Mouse (Mus musculus) MEL (cell line): ENCODE measurements around the gene Lmntd2.

Experiments
- CTCF ChIP-seq, 3 experiments: IDR thresholded peaks in 2 of 3; conservative IDR thresholded peaks in 1 of 3; 2 replicates each; pipeline ENCODE4 v1.5.1; 2011 to 2012; ENCODE audit warnings: low read length in 3 of 3, low read depth in 2 of 3, mild to moderate bottlenecking in 2 of 3, improper control_type of control experiment in 1 of 3, inconsistent platforms in 1 of 3, mixed read lengths in 1 of 3, moderate library complexity in 1 of 3; ENCODE audit not compliant: control insufficient read depth in 1 of 3, insufficient read depth in 1 of 3, poor library complexity in 1 of 3, severe bottlenecking in 1 of 3
- EP300 ChIP-seq, 2 experiments: IDR thresholded peaks; 2 replicates each; pipeline ENCODE4 v1.6.1; 2011; ENCODE audit warnings: improper control_type of control experiment in 2 of 2, low read length in 2 of 2, low read depth in 1 of 2, mild to moderate bottlenecking in 1 of 2
- GABPA ChIP-seq: IDR thresholded peaks from 2 replicates; pipeline ENCODE4 v1.6.1; 2012; ENCODE audit warnings: low read depth, mild to moderate bottlenecking, inconsistent platforms, low read length, improper control_type of control experiment, moderate library complexity
- POLR2A ChIP-seq, 2 experiments: IDR thresholded peaks; 2 replicates each; pipeline ENCODE4 v1.6.1; 2011 to 2012; ENCODE audit warnings: low read length in 2 of 2, mild to moderate bottlenecking in 2 of 2, control low read depth in 1 of 2, improper control_type of control experiment in 1 of 2, low read depth in 1 of 2, moderate library complexity in 1 of 2; ENCODE audit not compliant: control insufficient read depth in 1 of 2, insufficient read depth in 1 of 2, poor library complexity in 1 of 2
- POLR2AphosphoS5 ChIP-seq: IDR thresholded peaks from 2 replicates; pipeline ENCODE4 v1.6.1; 2012; ENCODE audit warnings: low read depth, borderline replicate concordance, mild to moderate bottlenecking, inconsistent platforms, low read length, moderate library complexity, mixed read lengths
- RCOR1 ChIP-seq: IDR thresholded peaks from 2 replicates; pipeline ENCODE4 v1.6.1; 2012; ENCODE audit warnings: low read depth, mild to moderate bottlenecking, inconsistent platforms, low read length, improper control_type of control experiment

DNA sequence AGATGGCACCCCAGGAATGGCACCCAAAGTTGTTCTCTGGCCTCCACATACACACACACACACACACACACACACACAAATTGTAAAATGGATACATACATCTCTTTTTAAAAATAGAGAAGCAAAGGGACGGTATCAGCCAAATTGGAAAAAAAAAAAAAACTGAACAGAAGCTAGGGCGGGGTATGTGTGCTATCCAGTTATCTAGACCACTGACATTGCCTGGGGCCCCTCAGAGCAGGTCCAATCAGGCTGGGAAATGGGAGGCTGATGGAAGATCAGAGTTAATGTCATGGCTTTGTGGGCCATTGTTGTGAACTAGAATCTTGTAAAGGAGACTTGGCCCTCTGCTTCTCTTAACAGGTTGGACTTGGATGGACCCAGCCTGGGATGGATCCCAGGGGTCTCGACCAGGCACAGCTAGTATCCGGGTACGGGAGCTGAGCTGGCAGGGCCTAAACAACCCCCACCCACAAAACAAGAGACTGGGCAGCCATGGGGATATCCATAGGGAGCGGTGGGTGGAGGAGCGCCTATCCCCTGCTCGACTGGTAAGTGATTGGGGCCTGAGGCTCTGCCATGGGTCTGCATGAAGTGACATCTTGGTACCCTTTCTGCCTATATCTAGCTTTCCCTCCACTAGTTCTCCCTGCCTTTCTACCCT, 17.1 kb downstream of the Lmntd2 start:
- TF ChIP-seq CTCF (IDR thresholded peaks at IDR 0.05 in 2 of 3, conservative IDR thresholded peaks at IDR 0.05 in 1 of 3; ENCODE audit: control insufficient read depth in 1 of 3, insufficient read depth in 1 of 3, low read depth in 2 of 3, low read length in 3 of 3, poor library complexity in 1 of 3, severe bottlenecking in 1 of 3) (no peak), POLR2AphosphoS5 (no peak), RCOR1 (no peak), GABPA (no peak), EP300 (IDR thresholded peaks at IDR 0.05; ENCODE audit: low read depth in 1 of 2, low read length in 2 of 2) (peak in 1 of 2 experiments; percentile 38; a peak in 1 of 4 replicates), POLR2A (IDR thresholded peaks at IDR 0.05; ENCODE audit: control insufficient read depth in 1 of 2, insufficient read depth in 1 of 2, low read depth in 1 of 2, low read length in 2 of 2, poor library complexity in 1 of 2) (no peak)
